Mouse (Mus musculus): ENCODE results near the gene 4921504E06Rik. TPM values are rescaled to one million over a fixed set of nuclear protein-coding genes. Genes with fewer than 3 reads are reported as not detected.

Gene 4921504E06Rik
- polyA plus RNA-seq, 1 experiment from 2014 or later, result not detected

DNA sequence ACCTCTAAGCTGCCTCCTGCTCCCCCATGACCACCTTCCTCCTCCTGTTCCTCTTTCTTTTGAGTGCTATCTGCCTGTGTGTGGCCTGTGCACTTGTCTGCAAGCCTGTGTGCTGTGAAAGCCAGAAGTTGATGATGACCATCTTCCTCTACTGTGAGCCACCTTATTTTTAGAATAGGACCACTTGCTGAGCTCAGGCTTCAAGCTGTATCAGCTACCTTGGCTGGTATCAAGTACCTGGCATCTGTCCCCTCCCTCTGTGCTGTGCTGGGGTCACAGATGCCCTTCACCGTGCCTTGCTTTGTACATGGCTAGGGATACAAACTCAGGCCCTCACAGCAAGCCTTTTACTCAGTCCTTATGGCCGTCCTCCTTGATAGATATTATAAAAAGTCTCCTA lies 2.3 kb downstream of the 4921504E06Rik start:
- Histone ChIP-seq H3K4me1 (peaks cover 15% of the 10 kb centered on the region), H3K9ac (replicated peaks) (no peak overlapping the region), H3K4me3 (no peak overlapping the region), H3K36me3 (no peaks in the 10 kb centered on the region), H3K27ac (replicated peaks) (no peak overlapping the region), H3K4me2 (replicated peaks) (no peak overlapping the region), H3K27me3 (no peaks in the 10 kb centered on the region), H3K9me3 (no peaks in the 10 kb centered on the region)
- ATAC-seq (replicated peaks), result no peak
- 97% methylated on average over 2 of the region's 2 CpGs for WGBS

DNA sequence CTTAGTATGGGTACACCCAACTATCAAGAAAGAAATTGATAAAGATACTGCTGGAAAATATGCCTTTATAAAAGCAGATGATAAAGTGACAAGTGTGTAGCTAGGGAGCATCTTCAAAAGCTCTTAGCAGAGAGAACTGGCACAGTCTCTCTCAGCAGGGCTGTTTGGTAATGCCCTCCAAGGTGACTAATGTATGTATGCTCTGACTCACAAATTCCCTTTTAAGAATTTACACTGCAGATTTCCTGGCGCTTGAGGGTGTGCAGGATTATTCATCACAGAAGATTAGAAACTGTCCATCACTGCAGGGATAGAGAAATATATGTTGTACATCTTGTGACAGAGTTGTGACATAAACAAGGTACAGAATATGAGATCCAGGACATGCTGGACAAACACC lies 12.8 kb downstream of the 4921504E06Rik start:
- no peak for ATAC-seq (replicated peaks)
- no peak overlapping the region for H3K4me3 ChIP-seq
- H3K4me1 ChIP-seq, result no peaks in the 10 kb centered on the region
- H3K27ac ChIP-seq (replicated peaks), result no peak overlapping the region
- H3K9ac ChIP-seq (replicated peaks), result no peak overlapping the region
- H3K36me3 ChIP-seq, result no peaks in the 10 kb centered on the region
- WGBS, result 77% methylated on average over 1 of the region's 1 CpGs
- no peaks in the 10 kb centered on the region for H3K9me3 ChIP-seq
- H3K4me2 ChIP-seq (replicated peaks), result no peak overlapping the region
- H3K27me3 ChIP-seq, result no peaks in the 10 kb centered on the region

DNA sequence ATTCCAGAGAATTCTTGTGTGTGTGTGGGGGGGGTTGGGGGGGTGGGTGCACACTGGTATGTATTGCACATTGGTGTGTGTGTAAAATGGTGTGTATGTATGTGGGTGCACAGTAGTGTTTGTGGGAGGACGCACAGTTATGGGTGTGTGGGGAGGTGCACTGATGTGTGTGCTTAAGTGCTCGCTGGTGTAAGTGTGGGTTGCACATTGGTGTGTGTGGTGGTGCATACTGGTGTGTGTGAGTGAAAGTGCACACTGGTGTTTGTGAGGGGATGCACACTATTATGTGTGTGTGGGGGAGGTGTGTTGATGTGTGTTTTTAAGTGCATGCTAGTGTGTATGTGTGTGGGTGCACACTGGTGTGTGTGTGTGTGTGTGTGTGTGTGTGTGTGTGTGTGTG lies 24.3 kb downstream of the 4921504E06Rik start:
- ATAC-seq (replicated peaks), result no peak
- 88% methylated on average over 2 of the region's 2 CpGs for WGBS
- H3K4me2 ChIP-seq (replicated peaks), result no peak overlapping the region
- no peaks in the 10 kb centered on the region for H3K36me3 ChIP-seq
- no peak overlapping the region for H3K9ac ChIP-seq (replicated peaks)
- no peaks in the 10 kb centered on the region for H3K4me1 ChIP-seq
- H3K27ac ChIP-seq (replicated peaks), result no peak overlapping the region
- no peak overlapping the region for H3K4me3 ChIP-seq
- 0 out of 2 replicates have a peak, but pooled peaks cover 4% of the 10 kb centered on the region for H3K27me3 ChIP-seq
- H3K9me3 ChIP-seq, result no peaks in the 10 kb centered on the region

DNA sequence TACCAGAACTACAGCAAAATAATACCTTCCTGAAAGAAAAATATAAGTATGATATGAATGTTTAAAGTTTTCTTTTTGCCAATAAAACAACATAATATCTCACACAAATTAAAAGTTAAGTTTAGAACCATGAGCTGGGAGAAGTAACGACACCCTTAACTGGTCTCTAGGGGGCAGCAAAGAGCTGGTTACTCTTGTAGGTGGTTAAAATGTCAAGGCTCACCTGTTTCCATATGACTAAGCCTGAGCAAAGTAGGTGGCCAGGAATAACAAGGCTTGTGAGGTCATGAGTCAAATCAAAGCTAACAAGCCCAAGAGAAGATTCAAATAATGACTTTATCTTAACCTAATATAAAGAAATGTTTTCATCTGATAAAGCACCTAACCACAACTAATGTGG lies 24.9 kb downstream of the 4921504E06Rik start:
- H3K4me3 ChIP-seq, result no peak overlapping the region
- ATAC-seq (replicated peaks), result no peak
- 0% methylated on average over 1 of the region's 1 CpGs for WGBS
- H3K9me3 ChIP-seq, result no peaks in the 10 kb centered on the region
- H3K36me3 ChIP-seq, result no peaks in the 10 kb centered on the region
- no peak overlapping the region for H3K27ac ChIP-seq (replicated peaks)
- H3K27me3 ChIP-seq, result 0 out of 2 replicates have a peak, but pooled peaks cover 4% of the 10 kb centered on the region
- H3K4me2 ChIP-seq (replicated peaks), result no peak overlapping the region
- H3K9ac ChIP-seq (replicated peaks), result no peak overlapping the region
- no peaks in the 10 kb centered on the region for H3K4me1 ChIP-seq

DNA sequence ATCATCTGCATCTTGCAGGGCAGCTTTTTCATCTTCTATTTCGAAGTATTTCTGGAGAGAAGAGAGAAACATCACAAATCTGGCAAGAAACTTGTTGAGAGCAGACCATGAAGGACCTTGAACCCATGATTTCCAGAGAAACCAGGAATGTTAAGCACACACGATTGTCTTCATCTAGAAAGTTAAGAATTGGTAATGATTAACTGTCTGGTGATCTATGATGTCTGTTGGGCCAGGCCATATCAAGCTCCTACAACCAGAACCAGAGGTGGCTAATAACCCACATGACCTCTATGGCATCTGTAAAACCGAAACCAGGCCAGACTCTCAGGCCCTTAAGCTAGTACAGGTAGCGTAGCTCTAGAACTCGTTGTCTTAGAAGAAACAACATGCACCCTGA lies 29.6 kb downstream of the 4921504E06Rik start:
- 81% methylated on average over 5 of the region's 5 CpGs for WGBS
- H3K27ac ChIP-seq (replicated peaks), result no peak overlapping the region
- H3K9me3 ChIP-seq, result no peaks in the 10 kb centered on the region
- 0 out of 2 replicates have a peak, but pooled peaks cover 7% of the 10 kb centered on the region for H3K27me3 ChIP-seq
- ATAC-seq (replicated peaks), result no peak
- peaks cover 4% of the 10 kb centered on the region; the same call in 1 of the 2 replicates for H3K4me1 ChIP-seq
- no peak overlapping the region for H3K4me3 ChIP-seq
- H3K4me2 ChIP-seq (replicated peaks), result no peak overlapping the region
- no peaks in the 10 kb centered on the region for H3K36me3 ChIP-seq
- H3K9ac ChIP-seq (replicated peaks), result no peak overlapping the region

DNA sequence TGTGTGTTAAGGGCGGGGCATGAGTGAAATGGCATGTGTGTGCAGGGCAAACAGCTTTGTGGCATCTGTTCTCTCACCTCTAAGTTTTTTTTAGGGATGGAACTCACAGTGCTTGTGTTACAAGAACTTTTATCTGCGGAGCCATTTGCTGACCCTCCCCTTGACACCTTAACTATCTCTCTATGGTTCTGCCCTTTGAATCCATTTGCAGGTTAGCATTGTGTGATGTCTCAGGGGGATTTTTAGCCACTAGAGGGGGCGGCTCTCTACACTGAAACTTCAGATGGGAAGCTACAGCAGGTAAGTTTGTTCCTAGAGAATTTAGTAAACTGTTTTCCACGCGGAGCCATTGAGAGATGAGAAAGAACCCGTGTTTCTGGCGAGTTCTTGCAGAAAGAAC lies 32.1 kb downstream of the 4921504E06Rik start:
- Histone ChIP-seq H3K9me3 (no peaks in the 10 kb centered on the region), H3K27ac (replicated peaks) (no peak overlapping the region), H3K4me2 (replicated peaks) (no peak overlapping the region), H3K27me3 (0 out of 2 replicates have a peak, but pooled peaks cover 7% of the 10 kb centered on the region), H3K4me1 (peaks cover 7% of the 10 kb centered on the region; the same call in 1 of the 2 replicates), H3K36me3 (no peaks in the 10 kb centered on the region), H3K4me3 (no peak overlapping the region), H3K9ac (replicated peaks) (no peak overlapping the region)
- WGBS, result 35% methylated on average over 6 of the region's 7 CpGs
- no peak for ATAC-seq (replicated peaks)

DNA sequence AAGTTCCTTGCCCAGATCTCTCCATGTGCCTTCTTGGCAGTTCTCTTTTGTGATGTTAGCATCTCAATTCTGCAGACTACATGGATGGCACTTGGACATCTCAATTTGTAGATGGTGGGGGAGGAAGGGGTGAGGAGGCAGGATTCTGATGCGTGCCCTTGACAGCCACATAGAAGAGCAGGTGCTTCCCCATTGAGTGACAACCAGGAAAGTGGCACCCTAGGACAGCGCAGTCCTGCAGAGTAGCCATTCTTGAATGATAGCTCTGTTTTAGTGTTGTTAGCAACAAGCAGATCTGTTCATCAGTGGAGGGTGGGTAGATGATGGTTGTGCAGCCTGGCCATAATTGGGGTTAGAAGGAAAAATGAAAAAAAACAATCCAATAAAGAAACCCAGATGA lies 33.1 kb downstream of the 4921504E06Rik start:
- WGBS, result 89% methylated on average over 2 of the region's 2 CpGs
- Histone ChIP-seq H3K27me3 (0 out of 2 replicates have a peak, but pooled peaks cover 7% of the 10 kb centered on the region), H3K9me3 (no peaks in the 10 kb centered on the region), H3K27ac (replicated peaks) (no peak overlapping the region), H3K4me1 (peaks cover 7% of the 10 kb centered on the region; the same call in 1 of the 2 replicates), H3K36me3 (no peaks in the 10 kb centered on the region), H3K9ac (replicated peaks) (no peak overlapping the region), H3K4me2 (replicated peaks) (no peak overlapping the region), H3K4me3 (no peak overlapping the region)
- ATAC-seq (replicated peaks), result peak; percentile 55; the same call in 1 of the 2 replicates

DNA sequence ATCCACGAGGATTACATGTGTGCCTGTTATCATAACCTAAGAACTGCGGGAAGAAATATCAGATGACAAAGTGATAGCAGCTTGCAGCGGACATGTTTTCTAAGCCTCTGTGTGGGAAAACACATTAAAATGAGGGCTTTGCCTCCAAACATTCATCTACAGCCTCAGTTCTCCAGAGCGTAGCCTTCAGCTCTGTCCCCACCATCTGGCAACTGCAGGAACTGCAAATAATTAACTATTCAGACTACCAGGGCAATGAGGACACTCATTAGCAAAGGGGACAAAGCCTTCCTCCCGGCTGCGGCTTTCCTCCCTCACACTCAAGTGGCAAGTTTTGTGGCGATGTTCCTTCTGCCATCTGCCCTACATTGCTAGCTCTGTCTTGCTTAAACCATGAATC lies 33.9 kb downstream of the 4921504E06Rik start:
- 4% methylated on average over 7 of the region's 7 CpGs for WGBS
- Histone ChIP-seq H3K36me3 (no peaks in the 10 kb centered on the region), H3K4me1 (peaks cover 7% of the 10 kb centered on the region; the same call in 1 of the 2 replicates), H3K9me3 (no peaks in the 10 kb centered on the region), H3K9ac (replicated peaks) (no peak overlapping the region), H3K27me3 (0 out of 2 replicates have a peak, but pooled peaks cover 3% of the 10 kb centered on the region), H3K4me3 (no peak overlapping the region), H3K4me2 (replicated peaks) (no peak overlapping the region), H3K27ac (replicated peaks) (no peak overlapping the region)
- ATAC-seq (replicated peaks), result peak; percentile 86

DNA sequence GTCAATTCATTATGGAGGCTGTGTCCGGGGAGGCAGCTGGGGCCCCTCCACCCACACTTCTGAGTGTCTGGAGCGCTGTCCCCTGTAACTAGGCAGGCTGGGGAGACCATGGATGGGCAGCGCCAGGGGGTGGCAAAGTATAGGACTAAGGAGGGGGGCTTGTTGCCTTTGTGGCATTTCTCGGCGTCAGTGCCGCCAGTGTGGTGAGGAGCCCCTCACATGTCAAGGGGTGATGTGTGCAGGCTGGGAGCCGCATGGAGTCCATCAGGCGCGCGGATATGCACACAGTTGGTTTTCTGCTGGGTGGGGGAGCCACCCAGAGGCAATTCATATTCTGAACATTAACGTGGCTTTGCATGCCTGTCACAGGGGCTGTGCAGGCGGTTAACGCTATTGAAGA lies 35.8 kb downstream of the 4921504E06Rik start:
- no peak for ATAC-seq (replicated peaks)
- H3K4me2 ChIP-seq (replicated peaks), result peak overlapping the region; percentile 18; the same call in 1 of the 2 replicates
- H3K4me1 ChIP-seq, result peaks cover 7% of the 10 kb centered on the region; the same call in 1 of the 2 replicates
- H3K9me3 ChIP-seq, result no peaks in the 10 kb centered on the region
- no peak overlapping the region for H3K27ac ChIP-seq (replicated peaks)
- 38% methylated on average over 13 of the region's 13 CpGs for WGBS
- H3K4me3 ChIP-seq, result no peak overlapping the region
- H3K9ac ChIP-seq (replicated peaks), result no peak overlapping the region; the same call in 1 of the 2 replicates
- H3K27me3 ChIP-seq, result 0 out of 2 replicates have a peak, but pooled peaks cover 3% of the 10 kb centered on the region
- H3K36me3 ChIP-seq, result no peaks in the 10 kb centered on the region

DNA sequence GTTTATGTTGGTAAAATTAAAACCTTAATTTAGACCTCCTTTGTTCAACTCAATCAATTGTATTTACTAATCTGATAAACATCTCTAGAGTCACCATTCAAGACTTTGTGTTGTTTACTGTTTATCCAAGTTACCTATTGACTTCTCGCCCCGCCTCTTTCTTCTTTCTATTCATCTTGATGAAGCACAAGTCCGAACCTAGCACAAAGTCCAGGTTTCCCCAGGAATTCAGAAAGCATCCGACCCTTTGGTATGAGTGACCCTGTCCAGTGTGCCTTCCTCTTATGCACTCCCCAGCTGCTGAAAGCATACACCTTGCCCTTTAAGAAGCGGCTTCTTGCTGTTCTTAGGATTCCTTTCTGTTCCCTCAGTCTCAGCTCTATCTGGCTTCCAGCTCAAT lies 41.3 kb downstream of the 4921504E06Rik start:
- H3K9me3 ChIP-seq, result no peaks in the 10 kb centered on the region
- ATAC-seq (replicated peaks), result no peak
- H3K9ac ChIP-seq (replicated peaks), result no peak overlapping the region
- 62% methylated on average over 5 of the region's 5 CpGs for WGBS
- H3K4me3 ChIP-seq, result no peak overlapping the region
- no peak overlapping the region for H3K4me2 ChIP-seq (replicated peaks)
- no peak overlapping the region for H3K27ac ChIP-seq (replicated peaks)
- no peaks in the 10 kb centered on the region for H3K36me3 ChIP-seq
- peaks cover 4% of the 10 kb centered on the region; the same call in 1 of the 2 replicates for H3K4me1 ChIP-seq
- H3K27me3 ChIP-seq, result no peaks in the 10 kb centered on the region

DNA sequence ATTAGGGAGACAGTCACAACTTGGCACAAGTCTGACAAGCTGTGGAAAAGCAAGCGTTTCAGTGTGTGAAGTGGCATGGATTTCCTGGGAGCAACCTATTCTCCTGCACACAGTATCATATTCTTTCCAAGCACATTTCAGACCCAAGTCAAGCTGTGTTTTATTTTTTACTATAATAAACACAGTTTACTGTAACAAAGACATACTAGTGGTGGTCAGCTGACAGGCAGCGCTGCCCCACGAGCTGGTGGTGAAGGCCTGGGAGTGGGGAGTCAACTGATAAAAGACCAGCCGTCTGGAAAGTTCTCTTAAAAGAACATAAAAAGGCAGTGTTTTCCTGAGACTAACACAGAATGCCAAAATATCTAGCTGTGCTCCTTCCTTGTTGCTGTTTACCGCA lies 42.7 kb downstream of the 4921504E06Rik start:
- 32% methylated on average over 5 of the region's 5 CpGs for WGBS

DNA sequence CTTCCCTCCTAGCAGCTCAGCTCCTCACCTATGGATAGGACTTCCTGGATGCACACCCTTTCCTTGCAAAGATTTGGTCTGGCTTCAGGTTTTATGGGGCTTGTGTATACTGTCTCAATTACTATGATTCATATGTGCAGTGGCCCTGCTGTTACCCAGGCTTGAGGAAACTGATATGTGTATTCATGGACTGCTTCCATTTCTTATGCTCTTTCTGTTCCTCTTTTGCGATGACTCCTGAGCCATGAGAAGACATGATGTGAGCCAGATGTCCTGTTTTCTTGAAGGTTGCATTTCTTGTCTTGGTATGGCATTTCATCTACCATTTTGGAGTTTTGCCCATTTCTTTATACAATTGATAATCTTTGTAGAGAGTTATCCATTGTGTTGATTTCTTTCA lies 48.0 kb downstream of the 4921504E06Rik start:
- Histone ChIP-seq H3K27ac (replicated peaks) (no peak overlapping the region), H3K4me3 (no peak overlapping the region), H3K27me3 (no peaks in the 10 kb centered on the region), H3K9ac (replicated peaks) (no peak overlapping the region), H3K4me1 (peaks cover 2% of the 10 kb centered on the region; the same call in 1 of the 2 replicates), H3K9me3 (no peaks in the 10 kb centered on the region), H3K36me3 (no peaks in the 10 kb centered on the region), H3K4me2 (replicated peaks) (no peak overlapping the region)
- no peak for ATAC-seq (replicated peaks)
- WGBS, result 100% methylated on average over 1 of the region's 1 CpGs

More for the DNA sequence above, 42.7 kb downstream of the 4921504E06Rik start:
- no peak for ATAC-seq (replicated peaks)
- Histone ChIP-seq H3K36me3 (no peaks in the 10 kb centered on the region), H3K9ac (replicated peaks) (no peak overlapping the region), H3K4me2 (replicated peaks) (no peak overlapping the region), H3K27me3 (no peaks in the 10 kb centered on the region), H3K9me3 (no peaks in the 10 kb centered on the region), H3K27ac (replicated peaks) (no peak overlapping the region), H3K4me1 (peaks cover 4% of the 10 kb centered on the region; the same call in 1 of the 2 replicates), H3K4me3 (no peak overlapping the region)

DNA sequence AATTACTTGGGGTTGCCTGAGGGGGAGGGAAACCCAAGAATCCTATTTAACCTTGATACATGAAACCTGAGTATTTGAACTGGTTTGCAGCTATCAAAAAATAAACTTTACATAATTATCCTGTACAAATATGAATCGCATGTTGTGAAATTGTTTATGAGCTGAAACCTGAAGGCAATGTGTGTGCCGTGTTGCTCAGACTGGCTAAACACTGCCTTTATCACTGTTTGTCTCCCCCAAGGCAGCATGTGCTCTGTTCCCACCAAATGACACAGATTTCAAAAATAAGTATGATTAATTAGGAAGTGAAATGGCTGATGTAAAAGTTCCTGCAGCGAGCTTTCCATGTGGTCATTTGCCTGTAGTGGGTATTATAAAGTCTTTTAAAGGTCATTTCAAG lies 63.5 kb downstream of the 4921504E06Rik start:
- no peak overlapping the region for H3K9ac ChIP-seq (replicated peaks)
- WGBS, result 82% methylated on average over 3 of the region's 3 CpGs

More for the DNA sequence above, 63.5 kb downstream of the 4921504E06Rik start:
- Histone ChIP-seq H3K4me2 (replicated peaks) (no peak overlapping the region), H3K4me1 (no peaks in the 10 kb centered on the region), H3K9me3 (no peaks in the 10 kb centered on the region), H3K4me3 (no peak overlapping the region), H3K27ac (replicated peaks) (no peak overlapping the region), H3K36me3 (no peaks in the 10 kb centered on the region), H3K27me3 (no peaks in the 10 kb centered on the region)
- no peak for ATAC-seq (replicated peaks)

Measured in forebrain, embryonic 15.5 days (tissue).